In genomic region chr5:134175696-134176095, GRCm38 (mm10) we compare ENCODE assay signal across 8 mouse cellular contexts. TPM values are rescaled to one million over a fixed set of nuclear protein-coding genes. Genes with fewer than 3 reads are reported as not detected.
DNase-seq lines count a peak whose midpoint lies in the region; ATAC-seq and TF ChIP-seq lines count a peak whose summit lies in the region.

No protein-coding gene starts in this region.

- H3K36me3 ChIP-seq in kidney, postnatal 0 days (ENCODE audit: insufficient read depth, low read length) = 0 out of 2 replicates have a peak, but pooled peaks cover 6% of the 10 kb centered on the region
- peaks cover 11% of the 10 kb centered on the region; the same call in 1 of the 2 replicates for H3K36me3 ChIP-seq in forebrain, embryonic 14.5 days (ENCODE audit: control insufficient read depth, insufficient read depth, low read length)
- H3K36me3 ChIP-seq in liver, postnatal 0 days (replicated peaks; ENCODE audit: insufficient read depth, low read length) = peaks cover 4% of the 10 kb centered on the region; the same call in 1 of the 2 replicates

- 0 out of 2 replicates have a peak, but pooled peaks cover 3% of the 10 kb centered on the region for H3K4me1 ChIP-seq in kidney, postnatal 0 days (replicated peaks; ENCODE audit: insufficient read depth, low read length)
- peaks cover 7% of the 10 kb centered on the region for H3K4me1 ChIP-seq in forebrain, embryonic 14.5 days (ENCODE audit: control insufficient read depth, insufficient read depth, low read length)
- H3K4me1 ChIP-seq in liver, postnatal 0 days (ENCODE audit: insufficient read depth) = peaks cover 12% of the 10 kb centered on the region

- H3K4me2 ChIP-seq in kidney, postnatal 0 days (ENCODE audit: low read length) = peak overlapping the region; percentile 69
- peak overlapping the region; percentile 84 for H3K4me2 ChIP-seq in forebrain, embryonic 14.5 days (ENCODE audit: low read length)
- peak overlapping the region; percentile 93 for H3K4me2 ChIP-seq in liver, postnatal 0 days (ENCODE audit: low read depth, low read length)

- WGBS in kidney, postnatal 0 days = 4% methylated on average over 10 of the region's 10 CpGs
- 9% methylated on average over 10 of the region's 10 CpGs for WGBS in forebrain, embryonic 14.5 days
- WGBS in liver, postnatal 0 days (ENCODE audit: insufficient replicate concordance) = 10% methylated on average over 10 of the region's 10 CpGs

- peak; percentile 69 for DNase-seq in kidney, postnatal 0 days (ENCODE audit: low spot score)
- DNase-seq in kidney, adult 18-20 months = no peak
- DNase-seq in adipocyte (ENCODE audit: low spot score) = peak; percentile 22
- DNase-seq in forebrain, embryonic 14.5 days (ENCODE audit: low spot score) = no peak
- DNase-seq in liver, postnatal 0 days = no peak
- no peak for DNase-seq in left cerebral cortex, adult 9 months (ENCODE audit: low spot score in 2 of 2)
- DNase-seq in frontal cortex, adult 2 months (ENCODE audit: extremely low spot score in 1 of 2, low spot score in 1 of 2) = no peak
- DNase-seq in spleen, postnatal 4 days (ENCODE audit: low spot score in 2 of 2) = no peak

- peak; percentile 23 for ATAC-seq in kidney, postnatal 0 days (replicated peaks; ENCODE audit: low FRiP score, low read depth)
- ATAC-seq in forebrain, embryonic 14.5 days = no peak
- ATAC-seq in liver, postnatal 0 days = no peak

- H3K9me3 ChIP-seq in kidney, postnatal 0 days (replicated peaks; ENCODE audit: low read length) = no peaks in the 10 kb centered on the region
- no peaks in the 10 kb centered on the region for H3K9me3 ChIP-seq in forebrain, embryonic 14.5 days (replicated peaks; ENCODE audit: control insufficient read depth, low read length)
- H3K9me3 ChIP-seq in liver, postnatal 0 days (ENCODE audit: low read length) = no peaks in the 10 kb centered on the region

- H3K4me3 ChIP-seq in kidney, postnatal 0 days (replicated peaks; ENCODE audit: low read depth, low read length) = peak overlapping the region; percentile 85
- peak overlapping the region; percentile 93 for H3K4me3 ChIP-seq in forebrain, embryonic 14.5 days (ENCODE audit: low read depth, low read length)
- H3K4me3 ChIP-seq in liver, postnatal 0 days (ENCODE audit: low read depth, low read length) = peak overlapping the region; percentile 98

- H3K27me3 ChIP-seq in kidney, postnatal 0 days (ENCODE audit: insufficient read depth, low read length) = no peaks in the 10 kb centered on the region
- H3K27me3 ChIP-seq in forebrain, embryonic 14.5 days (replicated peaks; ENCODE audit: control insufficient read depth, insufficient read depth, low read length) = no peaks in the 10 kb centered on the region
- H3K27me3 ChIP-seq in liver, postnatal 0 days (ENCODE audit: insufficient read depth, low read length) = no peaks in the 10 kb centered on the region

- peak overlapping the region; percentile 76 for H3K9ac ChIP-seq in kidney, postnatal 0 days (ENCODE audit: low read depth, low read length)
- peak overlapping the region; percentile 71 for H3K9ac ChIP-seq in forebrain, embryonic 14.5 days (ENCODE audit: low read length)
- peak overlapping the region; percentile 79 for H3K9ac ChIP-seq in liver, postnatal 0 days (replicated peaks)

- H3K27ac ChIP-seq in kidney, postnatal 0 days = peak overlapping the region; percentile 90
- H3K27ac ChIP-seq in forebrain, embryonic 14.5 days (ENCODE audit: low read depth, low read length) = no peak overlapping the region
- H3K27ac ChIP-seq in liver, postnatal 0 days (ENCODE audit: low read depth) = peak overlapping the region; percentile 88

- no peak for TF ChIP-seq CTCF in kidney, postnatal 0 days (IDR thresholded peaks at IDR 0.05; ENCODE audit: low read depth)
- TF ChIP-seq CTCF in liver, postnatal 0 days (IDR thresholded peaks at IDR 0.05; ENCODE audit: low read depth) = no peak

- no peak for TF ChIP-seq EP300 in liver, postnatal 0 days (IDR thresholded peaks at IDR 0.05; ENCODE audit: low read depth)

RNA-seq across cellular contexts. Expression of gene Rcc1l, which starts 0.9 kb away (rescaled TPM):
- polyA plus RNA-seq in kidney, postnatal 0 days (2015; fragmentation: Nextera tagmentation; extraction: Ambion mirVana) = 32.1 and 33.4 TPM in 2 replicates
- 20.1 and 20.4 TPM in 2 replicates for polyA plus RNA-seq in forebrain, embryonic 14.5 days (2014; fragmentation: Nextera tagmentation; extraction: Ambion mirVana)
- 10.2 and 10.8 TPM in 2 replicates for polyA plus RNA-seq in liver, postnatal 0 days (2015; fragmentation: Nextera tagmentation; extraction: Ambion mirVana)
- 17.1 and 17.8 TPM in 2 replicates for polyA plus RNA-seq in frontal cortex, adult 2 months (2012; rRNA removed)

RNA-seq across cellular contexts. Expression of gene Gtf2ird2, which starts 8.1 kb away (rescaled TPM):
- 6.1 and 6.9 TPM in 2 replicates for polyA plus RNA-seq in kidney, postnatal 0 days (2015; fragmentation: Nextera tagmentation; extraction: Ambion mirVana)
- 5.7 and 7.7 TPM in 2 replicates for polyA plus RNA-seq in forebrain, embryonic 14.5 days (2014; fragmentation: Nextera tagmentation; extraction: Ambion mirVana)
- 1.8 and 2.1 TPM in 2 replicates for polyA plus RNA-seq in liver, postnatal 0 days (2015; fragmentation: Nextera tagmentation; extraction: Ambion mirVana)
- polyA plus RNA-seq in frontal cortex, adult 2 months (2012; rRNA removed) = 17.2 and 18.8 TPM in 2 replicates

RNA-seq across cellular contexts. Expression of gene Ncf1, which starts 53.7 kb away (rescaled TPM):
- 2.4 and 2.9 TPM in 2 replicates for polyA plus RNA-seq in kidney, postnatal 0 days (2015; fragmentation: Nextera tagmentation; extraction: Ambion mirVana)
- 2.2 and 2.7 TPM in 2 replicates for polyA plus RNA-seq in forebrain, embryonic 14.5 days (2014; fragmentation: Nextera tagmentation; extraction: Ambion mirVana)
- polyA plus RNA-seq in liver, postnatal 0 days (2015; fragmentation: Nextera tagmentation; extraction: Ambion mirVana) = 24.4 and 26.0 TPM in 2 replicates
- 6.6 and 8.6 TPM in 2 replicates for polyA plus RNA-seq in frontal cortex, adult 2 months (2012; rRNA removed)

Comparison
In these comparisons a context has a peak if more than half of its experiments do, and no peak if none do; other contexts are left out.
1. DNase-seq: peak in kidney, postnatal 0 days (single experiment) and adipocyte (single experiment); none in kidney, adult 18-20 months (single experiment), forebrain, embryonic 14.5 days (single experiment), liver, postnatal 0 days (single experiment), left cerebral cortex, adult 9 months (0 of 2), frontal cortex, adult 2 months (0 of 2) and spleen, postnatal 4 days (0 of 2).
2. Peak in every context shown above with its lines, with median percentiles within 50 percentile points of each other: H3K4me2 ChIP-seq, H3K4me3 ChIP-seq and H3K9ac ChIP-seq.